ENCODE assay signal across 8 mouse cellular contexts in genomic region chr1:167688347-167689231, GRCm38 (mm10). TPM values are rescaled to one million over a fixed set of nuclear protein-coding genes. Genes with fewer than 3 reads are reported as not detected.
DNase-seq lines count a peak whose midpoint lies in the region; ATAC-seq and TF ChIP-seq lines count a peak whose summit lies in the region.

No protein-coding gene starts in this region.

- WGBS in forebrain, embryonic 15.5 days: under 1% methylated on average over 92 of the region's 98 CpGs
- under 1% methylated on average over 97 of the region's 98 CpGs for WGBS in intestine, embryonic 14.5 days
- 1% methylated on average over 85 of the region's 98 CpGs for WGBS in liver, embryonic 13.5 days (ENCODE audit: insufficient replicate concordance)
- WGBS in thymus, adult 2 months: 3% methylated on average over 93 of the region's 98 CpGs

- peaks cover 7% of the 10 kb centered on the region for H3K9me3 ChIP-seq in forebrain, embryonic 15.5 days
- H3K9me3 ChIP-seq in intestine, embryonic 14.5 days (ENCODE audit: control insufficient read depth, low read length): no peaks in the 10 kb centered on the region
- no peaks in the 10 kb centered on the region for H3K9me3 ChIP-seq in liver, embryonic 13.5 days (replicated peaks)

- peak overlapping the region; percentile 44 for H3K4me3 ChIP-seq in forebrain, embryonic 15.5 days
- peak overlapping the region; percentile 35 for H3K4me3 ChIP-seq in intestine, embryonic 14.5 days (ENCODE audit: low read depth, low read length)
- peak overlapping the region; percentile 37 for H3K4me3 ChIP-seq in liver, embryonic 13.5 days (replicated peaks)
- no peak overlapping the region for H3K4me3 ChIP-seq in thymus, adult 2 months (ENCODE audit: control insufficient read depth, insufficient read depth, low read length)

- H3K4me1 ChIP-seq in forebrain, embryonic 15.5 days: peaks cover 30% of the 10 kb centered on the region
- H3K4me1 ChIP-seq in intestine, embryonic 14.5 days (replicated peaks; ENCODE audit: control insufficient read depth, insufficient read depth, low read length): no peaks in the 10 kb centered on the region; the same call in 1 of the 2 replicates
- H3K4me1 ChIP-seq in liver, embryonic 13.5 days (replicated peaks): peaks cover 3% of the 10 kb centered on the region
- H3K4me1 ChIP-seq in thymus, adult 2 months (replicated peaks; ENCODE audit: control insufficient read depth, insufficient read depth, low read length): 0 out of 2 replicates have a peak, but pooled peaks cover 3% of the 10 kb centered on the region

- no peaks in the 10 kb centered on the region for H3K36me3 ChIP-seq in forebrain, embryonic 15.5 days
- no peaks in the 10 kb centered on the region for H3K36me3 ChIP-seq in intestine, embryonic 14.5 days (ENCODE audit: control insufficient read depth, insufficient read depth, low read length)
- no peaks in the 10 kb centered on the region for H3K36me3 ChIP-seq in liver, embryonic 13.5 days
- H3K36me3 ChIP-seq in thymus, adult 2 months (ENCODE audit: control insufficient read depth, insufficient read depth, low read length): no peaks in the 10 kb centered on the region

- TF ChIP-seq POLR2A in thymus, adult 2 months (IDR thresholded peaks at IDR 0.05; ENCODE audit: control insufficient read depth, extremely low read depth, insufficient read depth, low read length, poor library complexity): no peak

- peaks cover 65% of the 10 kb centered on the region for H3K27me3 ChIP-seq in forebrain, embryonic 15.5 days
- peaks cover 81% of the 10 kb centered on the region for H3K27me3 ChIP-seq in intestine, embryonic 14.5 days (replicated peaks; ENCODE audit: control insufficient read depth, insufficient read depth, low read length)
- peaks cover 80% of the 10 kb centered on the region for H3K27me3 ChIP-seq in liver, embryonic 13.5 days
- peaks cover 20% of the 10 kb centered on the region for H3K27me3 ChIP-seq in thymus, adult 2 months (ENCODE audit: control insufficient read depth, insufficient read depth, low read length)

- no peak for TF ChIP-seq CTCF in thymus, adult 2 months (IDR thresholded peaks at IDR 0.05; ENCODE audit: borderline replicate concordance, control insufficient read depth, extremely low read depth, insufficient read depth, low read length, poor library complexity)

- peak; percentile 57 for ATAC-seq in forebrain, embryonic 15.5 days (replicated peaks)
- peak; percentile 70 for ATAC-seq in intestine, embryonic 14.5 days (replicated peaks; ENCODE audit: low FRiP score, low TSS enrichment, low read depth)
- no peak for ATAC-seq in liver, embryonic 13.5 days (ENCODE audit: low read depth)

- H3K4me2 ChIP-seq in forebrain, embryonic 15.5 days (replicated peaks): peak overlapping the region; percentile 83
- H3K4me2 ChIP-seq in intestine, embryonic 14.5 days (ENCODE audit: low read length): peak overlapping the region; percentile 73
- peak overlapping the region; percentile 53 for H3K4me2 ChIP-seq in liver, embryonic 13.5 days

- peak overlapping the region; percentile 36 for H3K9ac ChIP-seq in forebrain, embryonic 15.5 days (replicated peaks)
- H3K9ac ChIP-seq in intestine, embryonic 14.5 days (ENCODE audit: low read length): peak overlapping the region; percentile 29; the same call in 1 of the 2 replicates
- no peak overlapping the region for H3K9ac ChIP-seq in liver, embryonic 13.5 days

- DNase-seq in urinary bladder, adult 2 months (ENCODE audit: low spot score): peak; percentile 27
- DNase-seq in urinary bladder, postnatal 10 days (ENCODE audit: low spot score): no peak
- peak; percentile 82 for DNase-seq in intestine, embryonic 14.5 days (ENCODE audit: low spot score)
- DNase-seq in liver, embryonic 13.5 days: no peak
- peak; percentile 38 for DNase-seq in retina, postnatal 1 day
- no peak for DNase-seq in thymus, adult 2 months
- no peak for DNase-seq in spleen, adult 18-20 months

- no peak overlapping the region for H3K27ac ChIP-seq in forebrain, embryonic 15.5 days (replicated peaks)
- no peak overlapping the region for H3K27ac ChIP-seq in intestine, embryonic 14.5 days (ENCODE audit: low read depth)
- H3K27ac ChIP-seq in liver, embryonic 13.5 days: no peak overlapping the region
- H3K27ac ChIP-seq in thymus, adult 2 months (ENCODE audit: control insufficient read depth, insufficient read depth, low read length): no peak overlapping the region

RNA-seq across cellular contexts. Expression of gene Lmx1a, which starts 0.4 kb away (rescaled TPM):
- polyA plus RNA-seq in urinary bladder, adult 2 months (2012; rRNA removed): 0.03 and 0.06 TPM in 2 replicates
- 2.6 and 3.7 TPM in 2 replicates for polyA plus RNA-seq in forebrain, embryonic 15.5 days (2015; fragmentation: Nextera tagmentation; extraction: Ambion mirVana)
- polyA plus RNA-seq in intestine, embryonic 14.5 days (2014; fragmentation: Nextera tagmentation; extraction: Ambion mirVana): 0.16 and 0.41 TPM in 2 replicates
- 0.20 and 0.35 TPM in 2 replicates for polyA plus RNA-seq in liver, embryonic 13.5 days (2015; fragmentation: Nextera tagmentation; extraction: Ambion mirVana)
- polyA plus RNA-seq in thymus, adult 2 months (2012; rRNA removed): 0.13 and 0.18 TPM in 2 replicates

Comparison
In these comparisons a context has a peak if more than half of its experiments do, and no peak if none do; other contexts are left out.
1. DNase-seq: peak in urinary bladder, adult 2 months (single experiment), intestine, embryonic 14.5 days (single experiment) and retina, postnatal 1 day (single experiment); none in urinary bladder, postnatal 10 days (single experiment), liver, embryonic 13.5 days (single experiment), thymus, adult 2 months (single experiment) and spleen, adult 18-20 months (0 of 2).
2. Peak in every context shown above with its lines, with median percentiles within 50 percentile points of each other: H3K4me2 ChIP-seq.